Mouse (Mus musculus) heart, embryonic 13.5 days (tissue): ENCODE measurements around the gene Rasl10b. TPM values are rescaled to one million over a fixed set of nuclear protein-coding genes. Genes with fewer than 3 reads are reported as not detected.

Experiments
- ATAC-seq: fragments of 200-750 bp; cut with Nextera tagmentation; 2 replicates; pipeline ENCODE4 v1.8.0; 2017; ENCODE audit warnings: moderate TSS enrichment; ENCODE audit not compliant: insufficient number of reproducible peaks, low FRiP score, low TSS enrichment; ENCODE audit errors: extremely low read depth
- H3K27ac ChIP-seq: fragments of 300-500 bp; sonication (generic); replicated peaks from 2 replicates; pipeline ENCODE4 v1.5.1; 2015; ENCODE audit warnings: moderate library complexity, mild to moderate bottlenecking, inconsistent platforms
- H3K27me3 ChIP-seq: fragments of 300-500 bp; sonication (generic); replicated peaks from 2 replicates; pipeline ENCODE4 v1.6.1; 2015; ENCODE audit warnings: mild to moderate bottlenecking, inconsistent platforms
- H3K36me3 ChIP-seq: fragments of 300-500 bp; sonication (generic); 2 replicates; pipeline ENCODE4 v1.6.1; 2015; ENCODE audit warnings: mild to moderate bottlenecking, inconsistent platforms
- H3K4me1 ChIP-seq: fragments of 300-500 bp; sonication (generic); 2 replicates; pipeline ENCODE4 v1.6.1; 2015; ENCODE audit warnings: inconsistent platforms
- H3K4me2 ChIP-seq: fragments of 300-500 bp; sonication (generic); 2 replicates; pipeline ENCODE4 v1.6.1; 2015; ENCODE audit warnings: inconsistent platforms, mild to moderate bottlenecking, moderate library complexity
- H3K4me3 ChIP-seq: fragments of 300-500 bp; sonication (generic); 2 replicates; pipeline ENCODE4 v1.5.1; 2015; ENCODE audit warnings: moderate library complexity, mild to moderate bottlenecking, inconsistent platforms
- H3K9ac ChIP-seq: fragments of 300-500 bp; sonication (generic); 2 replicates; pipeline ENCODE4 v1.6.1; 2015; ENCODE audit warnings: inconsistent platforms, mild to moderate bottlenecking, moderate library complexity
- H3K9me3 ChIP-seq: fragments of 300-500 bp; sonication (generic); 2 replicates; pipeline ENCODE4 v1.6.1; 2016; ENCODE audit warnings: inconsistent platforms
- WGBS: fragments of 180-500 bp; shearing (Covaris S2); methylation state at CpG from one replicate; pipeline ENCODE4 v1.1.7; 2015; ENCODE audit warnings: mixed read lengths; 5-methylcytosine and 5-hydroxymethylcytosine counted together
- polyA plus RNA-seq: library from polyadenylated mRNA; unstranded; fragments of >200 nt; fragmentation: Nextera tagmentation; extraction: Ambion mirVana; gene quantifications from 2 replicates; pipeline ENCODE4 v1.2.1, GENCODE M21; 2015

The Rasl10b gene
- polyA plus RNA-seq, 1 experiment from 2014 or later, result 7.2 TPM

- peak; percentile 56 for ATAC-seq
- Histone ChIP-seq H3K9ac (no peak overlapping the region), H3K36me3 (no peaks in the 10 kb centered on the region), H3K27me3 (peaks cover 48% of the 10 kb centered on the region), H3K4me3 (no peak overlapping the region), H3K4me1 (peaks cover 55% of the 10 kb centered on the region), H3K9me3 (no peaks in the 10 kb centered on the region), H3K27ac (peak overlapping the region; percentile 67), H3K4me2 (peak overlapping the region; percentile 16)
- 13% methylated on average over 11 of the region's 11 CpGs for WGBS
Measured at GRCm38 (mm10) chr11:83467120-83467652, 58.2 kb downstream of the Rasl10b start.

GRCm38 (mm10) chr11:83468765-83469164 lies 59.8 kb downstream of the Rasl10b start:
- H3K36me3 ChIP-seq, result no peaks in the 10 kb centered on the region
- 86% methylated on average over 3 of the region's 3 CpGs for whole genome bisulfite sequencing

More at GRCm38 (mm10) chr11:83468765-83469164, 59.8 kb downstream of the Rasl10b start:
- Histone ChIP-seq H3K27ac (no peak overlapping the region), H3K9me3 (no peaks in the 10 kb centered on the region), H3K4me2 (no peak overlapping the region), H3K4me1 (peaks cover 47% of the 10 kb centered on the region), H3K27me3 (peaks cover 37% of the 10 kb centered on the region), H3K9ac (no peak overlapping the region), H3K4me3 (no peak overlapping the region)
- ATAC-seq, result no peak

Other genes starting within 250 kb of the Rasl10b start
- gene Slfn4, start 234.0 kb upstream of the Rasl10b start, polyA plus RNA-seq, result not detected in 2 replicates
- gene Slfn3, start 217.8 kb upstream of the Rasl10b start, polyA plus RNA-seq, result 0.98 TPM in 2 replicates
- gene Slfn14, start 122.4 kb upstream of the Rasl10b start, polyA plus RNA-seq, result 0.84 and 0.88 TPM in 2 replicates
- gene Ap2b1, start 110.1 kb upstream of the Rasl10b start, polyA plus RNA-seq, result 36.2 and 37.2 TPM in 2 replicates
- 8.5 and 8.6 TPM in 2 replicates for gene Pex12, start 106.6 kb upstream of the Rasl10b start, polyA plus RNA-seq
- 0.11 TPM in 1 of 2 replicates, not detected in the other for gene Gas2l2, start 20.3 kb downstream of the Rasl10b start, polyA plus RNA-seq
- 1.4 and 2.1 TPM in 2 replicates for gene 1700020L24Rik, start 28.5 kb downstream of the Rasl10b start, polyA plus RNA-seq
- 2.5 and 2.7 TPM in 2 replicates for gene Mmp28, start 53.9 kb downstream of the Rasl10b start, polyA plus RNA-seq
- 9.7 and 10.5 TPM in 2 replicates for gene Taf15, start 63.9 kb downstream of the Rasl10b start, polyA plus RNA-seq
- gene Heatr9, start 113.0 kb downstream of the Rasl10b start, polyA plus RNA-seq, result not detected in 2 replicates
- gene Ccl5, start 121.4 kb downstream of the Rasl10b start, polyA plus RNA-seq, result 0.31 and 0.40 TPM in 2 replicates
- 2.1 and 2.7 TPM in 2 replicates for gene Ccl9, start 169.5 kb downstream of the Rasl10b start, polyA plus RNA-seq
- gene Ccl6, start 183.9 kb downstream of the Rasl10b start, polyA plus RNA-seq, result 2.7 and 3.8 TPM in 2 replicates
- gene Rpl9-ps1, start 236.5 kb downstream of the Rasl10b start, polyA plus RNA-seq, result not detected in 2 replicates
- 0.59 and 0.80 TPM in 2 replicates for gene Ccl3, start 240.2 kb downstream of the Rasl10b start, polyA plus RNA-seq